Mouse (Mus musculus) G1E (cell line): Measurements from ENCODE around the gene Tmem236. TPM values are rescaled to one million over a fixed set of nuclear protein-coding genes. Genes with fewer than 3 reads are reported as not detected.

Source experiments
- ATAC-seq: 2 replicates; pipeline ENCODE4 v1.8.0; 2016; ENCODE audit warnings: mild to moderate bottlenecking; ENCODE audit not compliant: insufficient number of reproducible peaks, poor library complexity, low FRiP score, severe bottlenecking; ENCODE audit errors: extremely low read depth
- DNase-seq: peaks from one replicate; pipeline ENCODE4 v3.0.0; 2012; ENCODE audit warnings: low spot score
- H3K27me3 ChIP-seq: 2 replicates; pipeline ENCODE4 v1.6.1; 2012; ENCODE audit warnings: mild to moderate bottlenecking, low read length, inconsistent platforms; ENCODE audit not compliant: insufficient read depth
- H3K36me3 ChIP-seq: replicated peaks from 2 replicates; pipeline ENCODE3; 2012; ENCODE audit warnings: mild to moderate bottlenecking, inconsistent platforms
- H3K4me1 ChIP-seq: 2 replicates; pipeline ENCODE4 v1.6.1; 2012; ENCODE audit warnings: low read depth, low read length, inconsistent platforms, mixed read lengths; ENCODE audit not compliant: insufficient read depth
- H3K4me3 ChIP-seq: 2 replicates; pipeline ENCODE4 v1.5.1; 2012; ENCODE audit warnings: low read depth, mild to moderate bottlenecking, inconsistent platforms, low read length, moderate library complexity, mixed read lengths
- H3K9me3 ChIP-seq: replicated peaks from 2 replicates; pipeline ENCODE4 v1.6.1; 2012; ENCODE audit warnings: inconsistent platforms
- CTCF ChIP-seq: IDR thresholded peaks from 2 replicates; pipeline ENCODE4 v1.5.1; 2012; ENCODE audit warnings: low read depth, low read length, inconsistent platforms, mixed read lengths
- GATA1 ChIP-seq: IDR thresholded peaks from 2 replicates; pipeline ENCODE4 v1.6.1; 2012; ENCODE audit warnings: borderline replicate concordance, low read length, inconsistent platforms, mixed read lengths
- GATA2 ChIP-seq: IDR thresholded peaks from 2 replicates; pipeline ENCODE4 v1.6.1; 2012; ENCODE audit warnings: low read depth, low read length, inconsistent platforms, borderline replicate concordance
- POLR2AphosphoS5 ChIP-seq: IDR thresholded peaks from 2 replicates; pipeline ENCODE4 v1.6.1; 2012; ENCODE audit warnings: low read depth, low read length, inconsistent platforms; ENCODE audit not compliant: insufficient replicate concordance
- TAL1 ChIP-seq: conservative IDR thresholded peaks from 2 replicates; pipeline ENCODE4 v1.6.1; 2012; ENCODE audit warnings: low read depth, low read length, inconsistent platforms, mixed read lengths
- polyA plus RNA-seq: library from polyadenylated mRNA; stranded (reverse); fragments of >175 nt; gene quantifications from 2 replicates; pipeline ENCODE4 v1.2.3, GENCODE M21; 2012
- total RNA-seq, 2 experiments: library from RNA; stranded (forward) in 1 of 2; stranded (reverse) in 1 of 2; fragments of 200-1000 nt in 1 of 2; fragments of >200 nt in 1 of 2; fragmentation: Nextera tagmentation in 1 of 2; gene quantifications; 2 replicates each; pipeline ENCODE4 v1.2.3; 2014 to 2017

Tmem236 gene
- total and polyA plus RNA-seq, 3 experiments, result 0.27 TPM; not detected in 2

GRCm38 (mm10) chr2:14251938-14252337, 77.6 kb downstream of the Tmem236 start:
- H3K4me1 ChIP-seq, result no peaks in the 10 kb centered on the region
- H3K4me3 ChIP-seq, result no peak overlapping the region
- H3K9me3 ChIP-seq, result no peaks in the 10 kb centered on the region
- H3K27me3 ChIP-seq, result no peaks in the 10 kb centered on the region
- DNase-seq (no peak), ATAC-seq (no peak)
- TF ChIP-seq GATA1 (no peak), GATA2 (no peak), TAL1 (no peak), CTCF (no peak), POLR2AphosphoS5 (no peak)
- H3K36me3 ChIP-seq, result no peaks in the 10 kb centered on the region

- no peaks in the 10 kb centered on the region for H3K27me3 ChIP-seq
- DNase-seq (no peak), ATAC-seq (no peak)
- H3K4me3 ChIP-seq, result no peak overlapping the region
- no peaks in the 10 kb centered on the region for H3K4me1 ChIP-seq
- no peaks in the 10 kb centered on the region for H3K9me3 ChIP-seq
- H3K36me3 ChIP-seq, result no peaks in the 10 kb centered on the region
- TF ChIP-seq POLR2AphosphoS5, result no peak
- TF ChIP-seq CTCF, result no peak
- no peak for TF ChIP-seq GATA1
- no peak for TF ChIP-seq TAL1
Observed at GRCm38 (mm10) chr2:14258345-14258850, 84.1 kb downstream of the Tmem236 start.

GRCm38 (mm10) chr2:14262090-14262489, 87.8 kb downstream of the Tmem236 start:
- ATAC-seq, result no peak
- TF ChIP-seq POLR2AphosphoS5 (no peak), GATA1 (no peak), GATA2 (no peak), TAL1 (no peak), CTCF (no peak)
- DNase-seq, result no peak
- Histone ChIP-seq H3K4me1 (no peaks in the 10 kb centered on the region), H3K27me3 (no peaks in the 10 kb centered on the region), H3K36me3 (no peaks in the 10 kb centered on the region), H3K9me3 (no peaks in the 10 kb centered on the region), H3K4me3 (no peak overlapping the region)

GRCm38 (mm10) chr2:14269160-14269559, 94.8 kb downstream of the Tmem236 start:
- Histone ChIP-seq H3K9me3 (no peaks in the 10 kb centered on the region), H3K4me1 (no peaks in the 10 kb centered on the region), H3K4me3 (no peak overlapping the region), H3K27me3 (no peaks in the 10 kb centered on the region), H3K36me3 (no peaks in the 10 kb centered on the region)
- no peak for DNase-seq
- no peak for TF ChIP-seq CTCF
- no peak for TF ChIP-seq GATA1
- TF ChIP-seq POLR2AphosphoS5, result no peak
- no peak for TF ChIP-seq TAL1
- no peak for TF ChIP-seq GATA2
- ATAC-seq, result no peak

Other genes starting within 250 kb of the Tmem236 start
- 10.2 and 16.4 TPM in 2 replicates for gene Hacd1, start 118.4 kb upstream of the Tmem236 start, total RNA-seq (2014; fragmentation: Nextera tagmentation)
- 50.4 and 64.0 TPM in 2 replicates for gene Hacd1, start 118.4 kb upstream of the Tmem236 start, total RNA-seq (2017)
- gene Hacd1, start 118.4 kb upstream of the Tmem236 start, polyA plus RNA-seq, result 36.4 and 38.9 TPM in 2 replicates
- 50.1 and 51.2 TPM in 2 replicates for gene Stam, start 100.4 kb upstream of the Tmem236 start, total RNA-seq (2014; fragmentation: Nextera tagmentation)
- 33.3 and 33.5 TPM in 2 replicates for gene Stam, start 100.4 kb upstream of the Tmem236 start, total RNA-seq (2017)
- 21.4 and 24.6 TPM in 2 replicates for gene Stam, start 100.4 kb upstream of the Tmem236 start, polyA plus RNA-seq
- not detected in 2 replicates for gene Mrc1, start 54.9 kb downstream of the Tmem236 start, total RNA-seq (2014; fragmentation: Nextera tagmentation)
- 0.17 and 0.49 TPM in 2 replicates for gene Mrc1, start 54.9 kb downstream of the Tmem236 start, total RNA-seq (2017)
- not detected in 2 replicates for gene Mrc1, start 54.9 kb downstream of the Tmem236 start, polyA plus RNA-seq
- not detected in 2 replicates for gene Slc39a12, start 213.8 kb downstream of the Tmem236 start, total RNA-seq (2014; fragmentation: Nextera tagmentation)
- gene Slc39a12, start 213.8 kb downstream of the Tmem236 start, total RNA-seq (2017), result not detected in 2 replicates
- not detected in 2 replicates for gene Slc39a12, start 213.8 kb downstream of the Tmem236 start, polyA plus RNA-seq